Mouse (Mus musculus) CD4-positive naive resting alpha-beta T cell, adult 76 days (primary cell): Measurements from ENCODE around the gene Dalrd3. TPM values are rescaled to one million over a fixed set of nuclear protein-coding genes. Genes with fewer than 3 reads are reported as not detected.

Experiments used
- total RNA-seq: library from RNA; stranded (reverse); gene quantifications from one replicate; pipeline ENCODE4 v1.2.4, GENCODE M21; 2023

The Dalrd3 gene
- total RNA-seq, result 51.5 TPM

DNA sequence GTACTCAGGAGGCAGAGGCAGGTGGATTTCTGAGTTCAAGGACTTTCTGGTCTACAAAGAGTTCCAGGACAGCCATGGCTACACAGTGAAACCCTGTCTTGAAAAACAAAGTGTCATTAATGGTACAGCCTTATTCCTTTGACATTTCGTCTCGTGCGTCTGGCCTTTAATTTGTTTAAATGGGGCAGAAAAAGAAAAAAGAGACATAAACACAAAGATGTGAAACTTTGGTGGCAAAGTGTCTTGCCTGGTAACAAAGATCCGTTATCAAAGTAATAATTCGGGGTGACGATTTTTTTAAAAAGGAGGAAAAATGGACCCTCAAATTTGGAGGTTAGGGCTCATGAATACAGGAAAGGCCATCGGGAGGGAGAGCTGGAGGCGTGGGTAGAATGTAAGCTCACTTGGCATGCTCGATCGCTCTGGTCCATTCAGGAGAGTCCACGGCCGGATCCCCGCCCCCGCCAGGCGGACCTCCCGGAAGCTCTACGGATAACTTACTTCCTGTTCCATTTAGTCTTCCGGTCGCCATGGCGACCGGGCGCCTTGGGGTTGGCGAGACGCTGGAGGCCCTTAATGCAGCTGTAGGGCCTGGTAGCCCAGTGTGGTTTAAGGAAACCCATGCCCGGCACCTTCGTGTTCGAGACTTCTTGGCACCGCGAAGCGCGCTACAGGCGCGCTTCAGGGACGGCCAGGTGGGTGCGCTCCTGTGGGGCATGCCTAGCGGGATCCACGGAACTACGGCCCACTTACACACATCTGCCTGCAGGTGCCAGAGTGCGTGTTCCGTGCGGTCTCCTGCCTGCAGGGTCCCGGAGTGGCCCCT is at the start of gene Dalrd3:
TSS of gene Dalrd3 (plus strand) at position 506 of the 826 bp plus-strand sequence.

DNA sequence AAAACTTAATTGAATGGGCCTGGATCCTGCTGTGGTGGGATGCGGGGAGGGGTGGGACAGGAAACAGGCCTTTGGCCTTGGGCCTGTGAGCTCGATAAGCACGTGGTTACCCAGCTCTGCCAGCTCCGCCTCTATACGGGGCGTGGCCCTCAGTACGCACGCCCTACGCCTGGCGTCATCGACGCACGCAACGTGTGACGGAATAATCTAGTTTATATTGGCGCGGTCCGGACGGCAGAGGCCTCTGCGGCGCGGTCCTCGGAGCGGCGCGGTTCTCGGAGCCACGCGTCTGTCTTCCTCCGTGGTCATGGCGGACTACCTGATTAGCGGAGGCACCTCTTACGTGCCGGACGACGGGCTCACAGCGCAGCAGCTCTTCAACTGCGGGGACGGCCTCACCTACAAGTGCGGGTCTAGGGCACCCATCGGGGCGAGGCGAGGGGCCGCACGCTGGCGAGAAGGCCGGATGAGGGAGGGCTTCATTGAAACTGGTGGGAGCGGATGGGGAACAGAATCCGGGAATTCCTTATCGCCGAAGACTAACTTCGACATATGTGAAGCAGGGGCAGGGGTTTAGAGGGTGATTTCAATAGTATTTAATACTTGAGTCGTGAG is 9.4 kb upstream of the Dalrd3 start, which contains the start of gene Impdh2:
TSS of gene Impdh2 (plus strand) at position 60 of the 615 bp plus-strand sequence.

DNA sequence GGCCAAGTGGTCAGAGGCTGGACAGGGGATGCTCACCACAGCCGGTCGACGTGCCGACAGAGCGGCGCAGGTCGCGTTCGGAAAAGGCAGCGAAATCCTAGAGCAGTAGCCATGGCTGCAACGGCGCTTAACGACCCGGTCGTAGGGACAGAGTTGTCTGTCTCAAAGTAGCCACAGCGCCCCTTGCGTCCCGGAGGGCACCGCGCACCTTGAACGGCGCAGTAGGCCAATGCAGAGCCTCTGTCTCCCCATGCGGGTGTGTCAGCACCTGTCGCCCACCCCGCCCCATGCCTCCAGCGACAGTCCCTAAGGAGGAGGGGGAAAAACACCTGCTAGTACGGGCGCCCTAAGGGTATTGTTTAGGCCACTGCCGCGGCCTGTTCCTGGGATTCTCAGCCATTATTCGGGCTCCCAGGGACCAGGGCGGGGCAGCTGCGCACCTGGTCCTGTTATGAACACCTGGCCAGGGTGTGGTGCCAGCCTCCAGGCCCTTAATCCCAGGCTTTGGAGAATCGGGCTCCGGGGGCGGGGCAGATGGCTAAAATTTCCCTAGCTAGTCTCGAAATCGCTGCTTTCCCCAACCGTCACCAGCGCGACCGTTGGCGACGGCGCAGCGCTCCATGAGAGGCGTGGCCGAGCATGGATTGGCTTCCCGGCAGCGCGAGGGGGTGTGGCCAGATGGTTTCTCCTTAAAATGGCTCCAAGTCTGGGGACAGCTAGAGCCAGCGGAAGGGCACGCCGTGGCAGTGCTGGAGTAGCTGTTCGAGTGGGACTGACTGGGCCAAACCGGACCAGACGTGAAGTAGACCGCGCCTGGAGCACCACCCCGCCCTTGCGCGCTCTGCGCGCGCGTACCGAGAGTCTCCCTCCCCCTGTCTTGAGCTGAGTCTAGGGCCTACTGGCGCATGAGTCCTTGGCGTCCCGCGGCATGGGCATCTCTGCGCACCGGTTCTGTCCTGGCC is 2.6 kb upstream of the Dalrd3 start, which contains the start of gene Ndufaf3:
TSS of gene Ndufaf3 (minus strand) at position 620 of the 962 bp plus-strand sequence.

DNA sequence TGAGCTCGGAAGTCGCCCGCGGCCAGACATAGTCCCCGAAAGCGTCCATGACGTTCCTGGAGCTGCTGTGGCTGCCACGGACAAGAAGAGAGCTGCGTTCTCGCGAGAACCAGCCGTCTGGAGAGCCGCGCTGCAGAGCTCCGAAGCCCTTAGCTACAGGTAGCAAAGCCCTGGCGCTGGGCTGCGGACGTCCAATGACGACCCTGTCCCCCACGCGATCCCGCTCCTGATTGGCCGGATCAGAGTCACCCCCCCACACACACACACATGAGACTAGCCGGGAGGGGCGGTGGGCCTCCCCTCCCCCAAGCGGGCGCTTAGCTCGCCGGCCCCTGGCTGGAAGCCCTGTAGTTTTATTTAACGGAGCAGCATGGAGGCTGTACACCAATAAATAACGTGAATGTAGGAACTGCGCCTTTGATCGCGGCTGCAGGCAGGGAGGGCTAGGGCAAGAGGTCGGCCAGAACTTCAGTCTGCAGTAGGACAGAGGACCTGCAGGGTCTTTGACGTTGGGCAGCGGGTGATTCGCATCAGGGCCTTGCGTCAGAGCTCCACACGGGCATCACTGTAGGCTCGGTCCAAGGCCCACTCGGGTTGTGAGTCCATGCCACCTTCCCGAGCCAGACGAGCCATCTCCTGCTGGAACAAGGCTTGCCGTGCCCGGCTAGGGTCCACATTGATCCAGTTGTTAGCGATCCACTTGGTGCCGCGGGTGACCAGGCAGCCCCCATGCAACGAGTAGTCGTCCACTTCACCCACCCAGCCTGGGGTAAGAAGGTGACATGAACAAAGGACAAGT is 9.1 kb downstream of the Dalrd3 start, which contains the start of gene Wdr6:
TSS of gene Wdr6 (minus strand) at position 195 of the 799 bp plus-strand sequence.

DNA sequence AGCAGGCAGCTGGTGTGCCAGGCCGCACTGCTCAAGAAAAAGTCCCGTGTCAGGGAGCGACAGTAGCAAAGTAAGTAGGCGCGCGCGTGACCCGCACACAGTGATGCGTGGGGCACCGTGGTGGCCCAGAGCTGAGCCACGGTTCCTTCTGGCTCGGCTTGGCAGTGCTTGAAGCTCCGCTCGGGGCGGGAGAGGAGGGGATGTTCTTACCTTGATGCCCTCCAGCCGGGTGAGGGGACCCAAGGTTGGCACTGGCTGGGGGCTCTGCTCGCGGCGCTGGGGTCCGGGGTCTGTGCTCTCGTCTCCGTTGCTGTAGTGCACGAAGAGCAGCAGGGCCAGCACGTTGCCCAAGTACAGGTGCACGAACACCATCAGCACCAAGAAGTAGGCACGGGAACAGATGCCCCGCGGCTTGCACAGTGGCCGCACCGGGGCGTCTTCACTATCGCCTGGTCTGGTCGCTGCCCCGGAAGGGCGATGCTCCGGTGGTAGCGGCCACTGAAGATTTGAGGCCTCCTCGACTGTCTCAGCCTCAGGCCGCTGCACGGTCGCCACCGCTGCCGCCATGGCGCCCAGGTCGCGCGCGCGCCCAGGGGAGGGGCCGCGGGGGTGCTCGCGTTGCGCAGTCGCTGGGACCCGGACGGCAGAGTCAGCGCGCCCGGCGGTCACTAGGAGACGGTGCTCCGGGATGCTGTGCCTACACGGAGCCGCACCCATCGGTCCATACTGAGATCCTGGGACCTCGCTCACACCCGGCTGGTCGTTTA is 27.5 kb downstream of the Dalrd3 start, which contains the start of gene P4htm:
TSS of gene P4htm (minus strand) at position 670 of the 767 bp plus-strand sequence.

Other genes starting within 250 kb of the Dalrd3 start
- 164 TPM for gene Gpx1, start 231.0 kb upstream of the Dalrd3 start, total RNA-seq
- 142 TPM for gene Usp4, start 222.0 kb upstream of the Dalrd3 start, total RNA-seq
- 4.2 TPM for gene 1700102P08Rik, start 177.1 kb upstream of the Dalrd3 start, total RNA-seq
- not detected for gene Ccdc36, start 141.4 kb upstream of the Dalrd3 start, total RNA-seq
- not detected for gene BC048562, start 133.4 kb upstream of the Dalrd3 start, total RNA-seq
- 24.7 TPM for gene Ccdc71, start 109.4 kb upstream of the Dalrd3 start, total RNA-seq
- gene Klhdc8b, start 108.3 kb upstream of the Dalrd3 start, total RNA-seq, result 5.7 TPM
- gene Lamb2, start 90.2 kb upstream of the Dalrd3 start, total RNA-seq, result 0.59 TPM
- gene Usp19, start 79.3 kb upstream of the Dalrd3 start, total RNA-seq, result 325 TPM
- gene Qars, start 62.2 kb upstream of the Dalrd3 start, total RNA-seq, result 200 TPM
- gene Qrich1, start 53.1 kb upstream of the Dalrd3 start, total RNA-seq, result 248 TPM
- 155 TPM for gene Impdh2, start 9.6 kb upstream of the Dalrd3 start, total RNA-seq
- gene Ndufaf3, start 2.5 kb upstream of the Dalrd3 start, total RNA-seq, result 24.1 TPM
- gene Wdr6, start 8.9 kb downstream of the Dalrd3 start, total RNA-seq, result 26.5 TPM
- gene P4htm, start 27.8 kb downstream of the Dalrd3 start, total RNA-seq, result 11.1 TPM
- gene Arih2, start 79.5 kb downstream of the Dalrd3 start, total RNA-seq, result 191 TPM
- gene Slc25a20, start 92.2 kb downstream of the Dalrd3 start, total RNA-seq, result 19.5 TPM
- 9.5 TPM for gene Prkar2a, start 119.4 kb downstream of the Dalrd3 start, total RNA-seq
- 82.4 TPM for gene Ip6k2, start 213.9 kb downstream of the Dalrd3 start, total RNA-seq
- 14.3 TPM for gene Nckipsd, start 238.5 kb downstream of the Dalrd3 start, total RNA-seq